Comparison of ENCODE assay signal across 26 mouse cellular contexts in the genomic region with DNA sequence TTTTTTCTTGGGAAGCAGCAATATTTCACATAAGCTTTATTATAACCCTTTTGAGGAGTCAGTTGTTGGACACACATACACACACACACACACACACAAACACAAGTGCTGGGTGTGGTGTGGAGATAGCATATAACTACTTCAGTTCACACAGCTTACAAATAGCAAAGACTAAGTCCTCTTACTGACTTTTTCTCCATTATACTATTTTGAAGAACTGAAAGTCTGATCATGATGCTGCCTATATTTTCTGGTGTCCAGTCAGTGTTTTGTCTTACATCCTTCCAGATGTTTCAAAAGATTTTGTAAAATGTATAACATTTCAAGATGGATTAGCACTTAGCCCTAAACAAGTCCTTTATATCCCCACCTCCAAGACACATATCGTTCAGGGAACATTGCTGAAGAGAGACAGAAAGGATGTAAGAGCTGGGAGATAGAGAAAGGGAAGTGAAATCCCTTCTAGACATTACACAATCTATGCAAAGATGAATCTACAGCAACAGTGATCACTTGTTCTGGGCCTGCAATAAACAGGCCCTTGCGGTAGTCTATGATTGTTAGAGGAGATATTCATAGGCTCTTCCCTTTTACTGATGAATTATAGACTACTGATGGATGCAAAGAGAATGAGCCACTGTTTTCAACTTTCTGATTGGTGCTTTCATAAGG.
DNase-seq lines count a peak whose midpoint lies in the region; ATAC-seq and TF ChIP-seq lines count a peak whose summit lies in the region.
"Had no signal": no experiment of that assay in that cellular context is flagged by ENCODE, and none has a peak within 500 bp of the region (broad histone marks: within the 10 kb centered on the region; RNA-seq: fewer than 3 reads in every experiment).

No protein-coding gene starts in this region.

- no peak overlapping the region for H3K27ac ChIP-seq in thymus, adult 2 months (ENCODE audit: control insufficient read depth, insufficient read depth, low read length)
- H3K27ac ChIP-seq: embryonic facial prominence, embryonic 13.5 days; embryonic facial prominence, embryonic 15.5 days; forebrain, embryonic 10.5 days; forebrain, embryonic 12.5 days had no signal

- TF ChIP-seq POLR2A in thymus, adult 2 months (IDR thresholded peaks at IDR 0.05; ENCODE audit: control insufficient read depth, extremely low read depth, insufficient read depth, low read length, poor library complexity): no peak

- WGBS in thymus, adult 2 months: 92% methylated on average over 2 of the region's 2 CpGs

- peak; percentile 92 for ATAC-seq in common myeloid progenitor, adult 5-6 weeks (replicated peaks; ENCODE audit: low read depth, poor library complexity, severe bottlenecking)
- peak; percentile 99 for ATAC-seq in megakaryocyte, adult 5-6 weeks (ENCODE audit: poor library complexity, severe bottlenecking)
- peak; percentile 53; the same call in 1 of the 2 replicates for ATAC-seq in monocyte, adult 5-6 weeks (replicated peaks; ENCODE audit: insufficient number of reproducible peaks, low FRiP score, low TSS enrichment, poor library complexity, severe bottlenecking)
- ATAC-seq: activated CD4-positive, CD25-positive, alpha-beta regulatory T cell, adult 4 months; forebrain, embryonic 14.5 days; forebrain, postnatal 0 days; Patski had no signal

- no peaks in the 10 kb centered on the region for H3K4me1 ChIP-seq in thymus, adult 2 months (replicated peaks; ENCODE audit: control insufficient read depth, insufficient read depth, low read length)
- H3K4me1 ChIP-seq: embryonic facial prominence, embryonic 13.5 days; embryonic facial prominence, embryonic 15.5 days; forebrain, embryonic 12.5 days had no signal

- no peaks in the 10 kb centered on the region for H3K27me3 ChIP-seq in thymus, adult 2 months (ENCODE audit: control insufficient read depth, insufficient read depth, low read length)
- H3K27me3 ChIP-seq: embryonic facial prominence, embryonic 13.5 days; embryonic facial prominence, embryonic 15.5 days; forebrain, embryonic 12.5 days had no signal

- H3K4me3 ChIP-seq in thymus, adult 2 months (ENCODE audit: control insufficient read depth, insufficient read depth, low read length): no peak overlapping the region
- H3K4me3 ChIP-seq: embryonic facial prominence, embryonic 13.5 days; embryonic facial prominence, embryonic 15.5 days; erythroblast, embryonic 14.5 days; forebrain, embryonic 10.5 days; forebrain, embryonic 12.5 days had no signal

- H3K36me3 ChIP-seq in thymus, adult 2 months (ENCODE audit: control insufficient read depth, insufficient read depth, low read length): no peaks in the 10 kb centered on the region
- H3K36me3 ChIP-seq: embryonic facial prominence, embryonic 13.5 days; embryonic facial prominence, embryonic 15.5 days; forebrain, embryonic 10.5 days; forebrain, embryonic 12.5 days; G1E had no signal

- peak; percentile 64 for DNase-seq in A20 (ENCODE audit: low read depth, low spot score)
- DNase-seq in kidney, postnatal 25 days: no peak
- DNase-seq in thymus, adult 2 months: no peak
- no peak for DNase-seq in thymus, postnatal 25 days
- no peak for DNase-seq in cerebellum, postnatal 14 days
- DNase-seq: adrenal gland, adult 8-10 months; adrenal gland, postnatal 14 days; adrenal gland, postnatal 36 days; cerebellum, adult 18-20 months; cerebellum, adult 8-10 months; cerebellum, adult 9-11 months; cerebellum, postnatal 25 days; embryo, embryonic 11 days; forebrain, postnatal 0 days had no signal

- TF ChIP-seq CTCF in thymus, adult 2 months (IDR thresholded peaks at IDR 0.05; ENCODE audit: borderline replicate concordance, control insufficient read depth, extremely low read depth, insufficient read depth, low read length, poor library complexity): no peak
